Mouse (Mus musculus): ENCODE data around the gene Gjc2. TPM values are rescaled to one million over a fixed set of nuclear protein-coding genes. Genes with fewer than 3 reads are reported as not detected.

Gene Gjc2
- polyA plus RNA-seq, 1 experiment from 2014 or later: 0.36 TPM

GRCm38 (mm10) chr11:59201216-59202002, 18.4 kb upstream of the Gjc2 start:
- no peaks in the 10 kb centered on the region for H3K9me3 ChIP-seq (ENCODE audit: control insufficient read depth, low read depth, low read length)
- no peaks in the 10 kb centered on the region for H3K27me3 ChIP-seq (ENCODE audit: control insufficient read depth, insufficient read depth, low read length)
- peak overlapping the region; percentile 34; the same call in 1 of the 2 replicates for H3K27ac ChIP-seq (ENCODE audit: low read length)
- ATAC-seq (ENCODE audit: insufficient number of reproducible peaks, insufficient read depth, low FRiP score, low read depth): no peak
- H3K36me3 ChIP-seq (ENCODE audit: control insufficient read depth, insufficient read depth, low read length): peaks cover 16% of the 10 kb centered on the region; the same call in 1 of the 2 replicates
- H3K4me2 ChIP-seq (replicated peaks; ENCODE audit: low read depth, low read length): peak overlapping the region; percentile 78
- H3K9ac ChIP-seq (replicated peaks; ENCODE audit: low read depth, low read length): peak overlapping the region; percentile 33
- peak overlapping the region; percentile 55 for H3K4me3 ChIP-seq (ENCODE audit: low read depth, low read length)
- WGBS: 30% methylated on average over 16 of the region's 16 CpGs
- H3K4me1 ChIP-seq (ENCODE audit: control insufficient read depth, insufficient read depth, low read length): peaks cover 13% of the 10 kb centered on the region

DNA sequence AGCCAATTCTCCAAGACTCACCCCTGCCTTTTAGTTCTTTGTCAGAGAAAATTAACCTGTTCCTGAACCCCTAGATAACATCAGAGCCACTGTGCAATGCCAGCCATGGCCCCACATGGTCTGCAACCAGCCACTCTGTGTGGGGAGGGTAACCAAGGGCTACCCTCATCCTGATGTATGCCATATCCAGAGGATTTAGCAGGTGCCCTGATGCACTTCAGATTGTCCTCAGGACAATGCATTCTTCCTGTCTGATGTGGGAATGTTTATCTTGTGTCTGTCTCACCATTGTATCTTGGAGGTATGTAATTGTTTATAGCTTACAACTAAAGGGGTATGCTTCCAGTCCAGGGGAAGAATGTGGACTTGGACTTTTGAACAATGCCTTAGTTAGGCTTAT, 13.2 kb upstream of the Gjc2 start:
- H3K27me3 ChIP-seq (ENCODE audit: control insufficient read depth, insufficient read depth, low read length): no peaks in the 10 kb centered on the region

DNA sequence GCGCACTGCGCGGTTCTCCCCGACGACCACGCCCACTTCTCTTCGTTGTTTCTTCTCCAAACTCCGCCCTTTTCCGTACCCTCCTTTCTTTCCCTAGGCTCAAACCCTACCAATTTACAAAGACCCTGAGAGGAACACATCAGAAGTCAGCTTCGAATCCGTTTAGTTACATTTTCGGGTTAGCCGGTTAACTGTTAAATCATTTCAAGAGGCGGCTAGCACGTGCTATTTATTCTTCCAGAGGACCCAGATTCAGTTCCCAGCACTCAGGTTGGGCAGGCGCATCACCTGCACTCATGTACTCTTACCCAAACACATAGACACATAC, 9.0 kb upstream of the Gjc2 start, which contains the start of gene Guk1:
Guk1 (minus strand) TSS at position 154 of the 328 bp plus-strand sequence.
- 5% methylated on average over 13 of the region's 16 CpGs for WGBS
- H3K36me3 ChIP-seq (ENCODE audit: control insufficient read depth, insufficient read depth, low read length): no peaks in the 10 kb centered on the region
- H3K9ac ChIP-seq (replicated peaks; ENCODE audit: low read depth, low read length): peak within 1 kb of the TSS; percentile 61
- peak within 1 kb of the TSS; percentile 90 for H3K27ac ChIP-seq (ENCODE audit: low read length)
- H3K9me3 ChIP-seq (ENCODE audit: control insufficient read depth, low read depth, low read length): no peaks in the 10 kb centered on the region
- no peaks in the 10 kb centered on the region for H3K27me3 ChIP-seq (ENCODE audit: control insufficient read depth, insufficient read depth, low read length)
- ATAC-seq (ENCODE audit: insufficient number of reproducible peaks, insufficient read depth, low FRiP score, low read depth): no peak
- peak within 1 kb of the TSS; percentile 66 for H3K4me3 ChIP-seq (ENCODE audit: low read depth, low read length)
- H3K4me2 ChIP-seq (replicated peaks; ENCODE audit: low read depth, low read length): peak within 1 kb of the TSS; percentile 70
- H3K4me1 ChIP-seq (ENCODE audit: control insufficient read depth, insufficient read depth, low read length): peaks cover 3% of the 10 kb centered on the region; the same call in 1 of the 2 replicates

More for the DNA sequence above, 13.2 kb upstream of the Gjc2 start:
- Histone ChIP-seq H3K4me3 (ENCODE audit: low read depth, low read length) (no peak overlapping the region), H3K9ac (replicated peaks; ENCODE audit: low read depth, low read length) (no peak overlapping the region), H3K9me3 (ENCODE audit: control insufficient read depth, low read depth, low read length) (no peaks in the 10 kb centered on the region), H3K36me3 (ENCODE audit: control insufficient read depth, insufficient read depth, low read length) (no peaks in the 10 kb centered on the region; the same call in 1 of the 2 replicates), H3K4me1 (ENCODE audit: control insufficient read depth, insufficient read depth, low read length) (peaks cover 4% of the 10 kb centered on the region; the same call in 1 of the 2 replicates), H3K4me2 (replicated peaks; ENCODE audit: low read depth, low read length) (no peak overlapping the region), H3K27ac (ENCODE audit: low read length) (no peak overlapping the region)
- ATAC-seq (ENCODE audit: insufficient number of reproducible peaks, insufficient read depth, low FRiP score, low read depth): no peak

DNA sequence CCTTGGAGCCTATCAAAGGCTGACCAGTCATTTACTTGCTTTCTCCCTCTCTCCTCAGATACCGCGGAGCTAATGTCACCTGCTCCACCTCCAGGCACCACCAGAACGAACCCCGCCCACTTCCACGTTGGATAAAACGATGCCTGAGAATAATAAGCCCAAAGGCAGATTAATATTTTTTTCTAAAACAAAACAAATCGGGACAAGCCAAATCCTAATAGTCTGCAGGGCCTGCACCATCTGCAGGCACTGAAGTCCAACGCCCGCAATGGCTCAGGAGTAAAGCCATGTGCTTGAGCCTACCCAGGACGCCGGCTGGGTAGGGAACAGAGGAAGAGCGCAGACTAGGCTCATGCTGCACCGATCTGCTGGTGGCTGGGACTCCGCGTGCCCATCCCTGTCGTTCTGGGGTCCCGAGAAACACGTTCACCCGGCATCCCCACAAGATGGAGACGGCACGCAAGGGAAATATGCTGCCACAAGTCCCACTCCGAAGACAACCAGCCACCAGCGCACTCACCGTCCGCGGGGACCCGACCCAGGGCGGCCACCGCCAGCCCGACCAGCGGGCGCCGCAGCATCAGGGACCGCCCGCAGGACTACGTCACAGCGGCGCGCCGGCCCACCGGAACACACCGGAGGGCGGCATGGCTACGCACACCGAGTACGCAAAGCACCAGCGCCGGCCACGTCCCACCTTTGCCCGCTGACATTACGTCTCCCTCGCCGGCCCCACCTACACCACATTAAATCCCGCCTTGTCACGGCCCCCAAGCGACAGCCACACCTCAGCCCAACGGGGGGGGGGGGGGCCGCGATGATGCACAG, 8.4 kb upstream of the Gjc2 start:
- under 1% methylated on average over 50 of the region's 59 CpGs for WGBS
- H3K4me3 ChIP-seq (ENCODE audit: low read depth, low read length): peak overlapping the region; percentile 66
- peaks cover 3% of the 10 kb centered on the region; the same call in 1 of the 2 replicates for H3K4me1 ChIP-seq (ENCODE audit: control insufficient read depth, insufficient read depth, low read length)
- ATAC-seq (ENCODE audit: insufficient number of reproducible peaks, insufficient read depth, low FRiP score, low read depth): peak; percentile 94
- no peaks in the 10 kb centered on the region for H3K27me3 ChIP-seq (ENCODE audit: control insufficient read depth, insufficient read depth, low read length)
- H3K4me2 ChIP-seq (replicated peaks; ENCODE audit: low read depth, low read length): peak overlapping the region; percentile 70
- H3K9ac ChIP-seq (replicated peaks; ENCODE audit: low read depth, low read length): peak overlapping the region; percentile 61
- H3K27ac ChIP-seq (ENCODE audit: low read length): peak overlapping the region; percentile 90
- H3K9me3 ChIP-seq (ENCODE audit: control insufficient read depth, low read depth, low read length): no peaks in the 10 kb centered on the region
- H3K36me3 ChIP-seq (ENCODE audit: control insufficient read depth, insufficient read depth, low read length): peaks cover 2% of the 10 kb centered on the region; the same call in 1 of the 2 replicates

DNA sequence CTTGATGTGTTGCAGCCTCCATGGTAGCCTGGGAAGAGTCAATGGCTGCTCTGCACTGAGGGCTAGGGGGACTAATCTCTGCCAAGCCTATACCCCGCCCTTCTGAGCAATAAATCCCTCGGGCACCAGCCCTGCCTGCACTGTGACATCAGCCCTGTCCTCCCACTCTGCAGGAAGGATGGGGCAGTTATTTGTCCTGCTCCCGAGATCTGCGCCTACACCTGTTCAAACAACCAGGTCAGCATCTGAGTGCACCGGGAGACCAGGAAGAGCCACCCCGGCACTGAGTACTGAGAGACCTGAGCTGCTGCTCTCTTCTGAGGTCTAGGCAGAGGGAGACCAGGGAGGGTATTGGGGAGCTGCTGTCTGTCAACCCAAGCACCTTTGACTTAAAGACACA, 4.7 kb upstream of the Gjc2 start:
- H3K27me3 ChIP-seq (ENCODE audit: control insufficient read depth, insufficient read depth, low read length): no peaks in the 10 kb centered on the region
- no peak overlapping the region for H3K4me3 ChIP-seq (ENCODE audit: low read depth, low read length)
- peaks cover 12% of the 10 kb centered on the region; the same call in 1 of the 2 replicates for H3K36me3 ChIP-seq (ENCODE audit: control insufficient read depth, insufficient read depth, low read length)
- H3K9ac ChIP-seq (replicated peaks; ENCODE audit: low read depth, low read length): no peak overlapping the region
- H3K27ac ChIP-seq (ENCODE audit: low read length): no peak overlapping the region
- 58% methylated on average over 6 of the region's 6 CpGs for WGBS
- no peaks in the 10 kb centered on the region for H3K9me3 ChIP-seq (ENCODE audit: control insufficient read depth, low read depth, low read length)
- H3K4me1 ChIP-seq (ENCODE audit: control insufficient read depth, insufficient read depth, low read length): peaks cover 6% of the 10 kb centered on the region; the same call in 1 of the 2 replicates
- ATAC-seq (ENCODE audit: insufficient number of reproducible peaks, insufficient read depth, low FRiP score, low read depth): no peak
- H3K4me2 ChIP-seq (replicated peaks; ENCODE audit: low read depth, low read length): no peak overlapping the region

DNA sequence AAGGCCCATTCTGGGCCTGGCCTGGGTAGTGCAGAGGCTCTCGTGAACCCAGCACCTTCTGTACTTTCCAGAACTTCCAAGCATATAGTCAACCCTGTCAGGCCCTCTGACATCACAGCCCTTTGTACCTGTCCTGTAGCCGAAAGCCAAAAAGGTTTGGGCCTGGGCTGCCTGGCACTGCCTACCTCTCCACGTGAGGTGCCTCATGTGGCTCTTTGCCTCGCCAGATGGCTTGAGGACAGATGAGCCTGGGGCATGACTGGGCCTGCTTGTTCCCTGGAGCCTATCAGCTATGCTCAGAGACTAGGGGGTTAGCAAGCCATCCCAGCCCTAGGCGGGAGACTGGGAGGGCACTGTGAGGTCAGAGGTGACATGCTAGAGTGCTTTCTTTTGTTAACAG, 2.5 kb upstream of the Gjc2 start:
- no peak for ATAC-seq (ENCODE audit: insufficient number of reproducible peaks, insufficient read depth, low FRiP score, low read depth)
- no peak overlapping the region for H3K9ac ChIP-seq (replicated peaks; ENCODE audit: low read depth, low read length)
- no peaks in the 10 kb centered on the region for H3K27me3 ChIP-seq (ENCODE audit: control insufficient read depth, insufficient read depth, low read length)
- H3K4me1 ChIP-seq (ENCODE audit: control insufficient read depth, insufficient read depth, low read length): 0 out of 2 replicates have a peak, but pooled peaks cover 2% of the 10 kb centered on the region
- no peak overlapping the region for H3K27ac ChIP-seq (ENCODE audit: low read length)
- H3K9me3 ChIP-seq (ENCODE audit: control insufficient read depth, low read depth, low read length): no peaks in the 10 kb centered on the region
- peaks cover 12% of the 10 kb centered on the region; the same call in 1 of the 2 replicates for H3K36me3 ChIP-seq (ENCODE audit: control insufficient read depth, insufficient read depth, low read length)
- no peak overlapping the region for H3K4me3 ChIP-seq (ENCODE audit: low read depth, low read length)
- WGBS: 85% methylated on average over 5 of the region's 5 CpGs
- no peak overlapping the region for H3K4me2 ChIP-seq (replicated peaks; ENCODE audit: low read depth, low read length)

DNA sequence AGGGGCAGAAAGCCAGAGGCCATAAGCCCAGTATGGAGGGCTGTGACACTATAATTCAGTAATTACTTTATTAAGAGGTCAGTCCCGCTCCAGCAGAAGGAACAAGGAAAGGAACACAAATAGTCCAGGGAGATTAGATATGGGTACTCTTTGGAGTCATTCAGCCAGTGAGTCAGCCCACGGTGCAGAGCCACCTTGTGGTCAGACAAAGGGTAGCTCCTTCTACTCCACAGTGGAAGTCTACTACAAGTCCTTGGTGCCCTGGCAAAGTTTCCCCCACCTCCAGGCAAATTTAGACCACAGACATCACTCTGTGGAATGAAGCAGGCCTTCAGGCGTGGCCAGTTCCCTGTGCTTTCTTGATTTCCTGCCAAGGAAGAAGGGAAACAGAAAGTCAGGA, 808 bp upstream of the Gjc2 start:
- H3K27me3 ChIP-seq (ENCODE audit: control insufficient read depth, insufficient read depth, low read length): peaks cover 6% of the 10 kb centered on the region; the same call in 1 of the 2 replicates
- ATAC-seq (ENCODE audit: insufficient number of reproducible peaks, insufficient read depth, low FRiP score, low read depth): no peak
- 34% methylated on average over 3 of the region's 3 CpGs for WGBS
- no peak overlapping the region for H3K9ac ChIP-seq (replicated peaks; ENCODE audit: low read depth, low read length)
- no peaks in the 10 kb centered on the region for H3K9me3 ChIP-seq (ENCODE audit: control insufficient read depth, low read depth, low read length)
- no peak overlapping the region for H3K4me2 ChIP-seq (replicated peaks; ENCODE audit: low read depth, low read length)
- no peak overlapping the region for H3K4me3 ChIP-seq (ENCODE audit: low read depth, low read length)
- H3K36me3 ChIP-seq (ENCODE audit: control insufficient read depth, insufficient read depth, low read length): peaks cover 12% of the 10 kb centered on the region; the same call in 1 of the 2 replicates
- H3K4me1 ChIP-seq (ENCODE audit: control insufficient read depth, insufficient read depth, low read length): 0 out of 2 replicates have a peak, but pooled peaks cover 2% of the 10 kb centered on the region
- no peak overlapping the region for H3K27ac ChIP-seq (ENCODE audit: low read length)

- H3K9ac ChIP-seq (replicated peaks; ENCODE audit: low read depth, low read length): no peak overlapping the region
- no peak overlapping the region for H3K27ac ChIP-seq (ENCODE audit: low read length)
- WGBS: 8% methylated on average over 34 of the region's 34 CpGs
- H3K27me3 ChIP-seq (ENCODE audit: control insufficient read depth, insufficient read depth, low read length): peaks cover 43% of the 10 kb centered on the region
- no peaks in the 10 kb centered on the region for H3K36me3 ChIP-seq (ENCODE audit: control insufficient read depth, insufficient read depth, low read length)
- ATAC-seq (ENCODE audit: insufficient number of reproducible peaks, insufficient read depth, low FRiP score, low read depth): no peak
- H3K4me3 ChIP-seq (ENCODE audit: low read depth, low read length): peak overlapping the region; percentile 17; the same call in 1 of the 2 replicates
- peaks cover 4% of the 10 kb centered on the region; the same call in 1 of the 2 replicates for H3K4me1 ChIP-seq (ENCODE audit: control insufficient read depth, insufficient read depth, low read length)
- peak overlapping the region; percentile 30 for H3K4me2 ChIP-seq (replicated peaks; ENCODE audit: low read depth, low read length)
- no peaks in the 10 kb centered on the region for H3K9me3 ChIP-seq (ENCODE audit: control insufficient read depth, low read depth, low read length)
Observed at GRCm38 (mm10) chr11:59176921-59177320, 6.1 kb downstream of the Gjc2 start.
